Mouse (Mus musculus) megakaryocyte, embryonic 14.5 days (primary cell): ENCODE measurements around the gene Gfra1.

ENCODE experiments used
- FLI1 ChIP-seq: IDR thresholded peaks from 2 replicates; pipeline ENCODE4 v1.6.1; 2012; ENCODE audit warnings: low read length, inconsistent platforms, mixed read lengths
- GATA1 ChIP-seq: IDR thresholded peaks from 3 replicates; pipeline ENCODE4 v1.6.1; 2012; ENCODE audit warnings: mixed read lengths, low read length, inconsistent platforms, borderline replicate concordance

DNA sequence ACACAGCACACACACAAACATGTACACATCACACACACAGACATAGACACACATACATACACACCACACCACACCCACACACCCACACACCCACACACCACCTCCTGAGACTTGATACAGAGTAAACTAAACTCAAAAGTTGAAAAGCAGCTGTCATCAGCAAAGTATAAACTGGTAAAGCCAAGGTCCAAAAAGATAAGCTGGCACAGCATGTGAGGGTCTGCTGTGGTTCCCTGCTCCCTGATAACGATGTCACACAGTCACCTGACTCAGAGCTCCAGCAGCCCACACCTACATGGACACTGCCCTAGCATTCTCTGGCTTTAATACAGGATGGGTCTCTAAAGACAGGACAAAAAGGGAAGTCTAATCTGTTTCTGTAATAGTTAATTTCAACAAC, 212.1 kb downstream of the Gfra1 start:
- TF ChIP-seq GATA1 (no peak), FLI1 (no peak)
